Mouse (Mus musculus): ENCODE results near the gene Phldb2.

The Phldb2 gene

DNA sequence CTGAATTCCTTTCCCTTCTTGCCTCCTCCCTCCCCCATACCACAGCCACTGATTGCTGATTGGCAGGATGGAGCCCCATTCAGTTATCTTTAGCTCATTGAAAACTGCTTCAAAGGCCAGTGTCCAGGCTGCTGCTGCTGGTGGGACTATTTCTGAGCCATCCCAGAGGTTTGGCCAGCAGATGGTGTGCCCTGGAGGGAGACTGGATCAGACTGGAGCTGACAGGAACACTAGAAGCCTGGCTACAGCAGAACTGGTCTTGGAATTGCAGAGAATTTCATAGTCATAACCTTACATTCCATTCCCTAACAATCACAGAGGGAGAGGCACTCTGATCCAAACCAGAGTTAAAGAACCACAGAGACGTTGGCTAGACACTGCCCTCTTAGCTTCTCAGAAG is 60.5 kb downstream of the Phldb2 start:
- DNase-seq (ENCODE audit: low spot score): no peak

DNA sequence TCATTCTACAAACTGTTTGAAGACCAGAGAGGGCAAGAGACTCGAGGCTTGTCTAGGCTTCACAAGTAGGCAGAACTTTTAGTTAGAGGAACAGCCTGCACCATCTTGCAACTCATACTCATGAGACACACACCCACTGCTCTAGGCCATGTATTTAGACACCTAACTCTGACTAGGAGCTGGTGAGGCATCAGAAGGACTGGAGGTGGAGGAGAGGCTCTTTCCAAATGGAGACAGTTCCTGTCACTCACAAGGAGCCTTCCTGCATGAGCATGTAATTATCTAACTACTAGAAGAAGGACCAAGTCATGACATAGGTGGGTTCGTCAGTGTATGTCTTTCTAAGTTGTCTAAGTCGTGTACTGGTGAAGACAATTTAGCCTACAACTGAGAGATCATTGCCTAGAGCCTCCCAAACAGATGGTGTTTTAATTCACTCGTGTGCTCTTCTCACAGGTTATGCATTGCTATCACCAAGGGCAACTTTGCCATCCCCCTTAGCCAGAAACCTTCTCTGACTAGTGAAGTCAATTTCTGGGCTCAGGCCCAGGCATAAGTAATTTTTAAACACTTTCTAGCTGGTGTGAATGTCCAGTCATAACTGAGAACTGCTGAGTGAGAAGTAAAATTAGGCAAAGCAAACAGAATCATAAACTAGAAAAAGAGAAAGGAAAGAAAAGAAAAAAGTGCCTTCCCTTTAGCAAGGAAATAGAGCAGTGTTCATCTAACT is 62.8 kb downstream of the Phldb2 start:
- no peak for DNase-seq (ENCODE audit: low spot score)

- DNase-seq (ENCODE audit: low spot score): no peak
These were observed 63.8 kb downstream of the Phldb2 start for GRCm38 (mm10) chr16:45889636-45890035.

- DNase-seq (ENCODE audit: low spot score): no peak
These were observed 66.8 kb downstream of the Phldb2 start for GRCm38 (mm10) chr16:45886599-45886998.

DNA sequence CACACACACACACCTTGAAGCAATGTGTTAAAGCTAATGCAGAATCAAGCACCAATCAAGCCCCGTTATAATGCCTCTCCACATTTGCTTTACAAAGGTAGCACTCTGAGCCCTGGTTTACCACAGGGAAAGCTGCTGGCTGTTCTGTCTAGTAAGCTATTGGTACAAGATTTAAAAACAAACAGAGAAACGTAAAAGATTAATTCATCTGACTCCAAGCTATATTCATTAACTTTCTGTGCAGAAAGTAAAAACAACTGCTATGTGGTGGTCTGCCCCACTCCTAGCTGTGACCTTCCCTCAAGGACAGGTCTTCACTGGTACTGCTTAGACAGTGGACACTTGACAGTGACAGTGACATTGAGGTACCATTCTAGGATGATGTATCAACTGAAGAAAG is 69.2 kb downstream of the Phldb2 start:
- no peak for DNase-seq (ENCODE audit: low spot score)

DNA sequence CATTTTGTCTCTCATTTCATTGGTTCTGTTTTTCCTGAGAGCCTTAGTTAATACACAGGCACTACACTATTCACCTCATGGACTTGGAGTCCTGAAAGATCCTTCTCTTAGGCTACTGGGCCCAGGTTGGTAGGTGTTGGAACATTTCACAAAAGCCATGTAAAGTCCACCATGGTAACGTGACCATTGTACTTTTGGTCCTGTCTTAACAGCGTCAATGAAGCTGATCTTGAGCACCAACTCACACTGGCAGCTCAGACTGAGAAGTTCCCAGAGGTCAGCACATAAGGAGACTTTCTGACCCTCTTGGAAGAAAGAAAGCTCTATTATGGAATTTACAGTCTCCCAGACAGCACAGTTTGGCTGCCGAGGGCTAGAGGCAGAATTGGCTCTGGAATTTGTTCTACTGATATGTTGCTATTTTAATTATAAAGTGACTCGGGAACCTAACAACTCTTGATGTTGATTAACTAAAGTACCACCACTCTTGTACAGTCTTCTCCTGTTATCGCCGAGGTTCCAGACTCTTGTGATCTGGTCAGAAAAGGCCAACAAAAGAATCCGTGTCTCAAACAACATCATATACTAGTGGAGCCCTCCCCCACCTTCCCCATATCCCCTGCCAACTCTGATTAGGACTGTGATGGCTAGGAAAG is 72.1 kb downstream of the Phldb2 start:
- no peak for DNase-seq (ENCODE audit: low spot score)

DNA sequence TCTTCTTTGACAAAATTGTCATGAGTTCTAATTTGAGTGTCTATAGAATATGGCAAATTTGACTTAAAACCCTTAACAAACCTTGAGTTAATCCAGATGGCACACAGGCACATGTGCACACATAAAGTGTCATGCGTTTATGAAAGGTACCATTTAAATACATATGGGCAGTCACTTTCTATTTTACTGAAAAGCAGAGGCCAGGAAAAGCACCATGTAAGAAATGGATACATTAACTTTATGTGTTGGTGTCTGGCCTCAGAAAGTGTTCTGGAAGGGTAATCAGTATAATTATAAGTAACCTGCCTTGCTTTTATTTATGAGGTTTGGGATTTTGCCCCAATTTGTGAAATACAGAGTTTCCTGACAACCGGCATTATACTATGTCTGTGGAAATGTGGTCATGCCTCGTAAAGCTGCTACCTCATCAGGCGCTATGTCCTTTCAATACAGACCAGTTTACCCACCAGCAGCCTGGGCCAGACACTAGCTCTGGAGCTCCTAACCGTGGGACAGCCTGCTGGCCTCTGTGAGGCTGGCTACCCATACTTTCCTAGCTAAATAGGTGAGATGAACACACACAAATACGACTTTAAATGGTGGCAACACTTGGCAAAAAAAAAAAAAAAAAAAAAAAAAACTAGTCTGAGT is 73.2 kb downstream of the Phldb2 start:
- DNase-seq (ENCODE audit: low spot score): no peak

DNA sequence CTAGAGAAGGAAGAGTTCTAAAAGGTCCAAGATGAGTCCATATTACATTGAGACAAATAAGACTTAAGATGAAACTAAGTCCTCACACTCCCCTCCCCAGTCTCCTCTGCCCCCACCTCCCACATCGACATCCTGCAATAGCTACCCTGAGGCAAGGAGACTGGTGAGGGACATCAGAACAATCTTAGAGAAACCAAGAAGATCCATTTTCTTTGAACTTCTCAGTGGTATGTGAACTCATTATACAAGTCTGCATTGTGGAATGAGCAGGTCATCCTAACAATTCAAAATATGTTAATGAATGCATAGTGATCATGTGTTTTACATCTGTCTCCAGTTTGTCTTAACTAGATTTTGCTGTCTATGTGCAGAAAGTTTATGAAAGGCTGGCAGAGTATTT is 75.7 kb downstream of the Phldb2 start:
- DNase-seq (ENCODE audit: low spot score): no peak

DNA sequence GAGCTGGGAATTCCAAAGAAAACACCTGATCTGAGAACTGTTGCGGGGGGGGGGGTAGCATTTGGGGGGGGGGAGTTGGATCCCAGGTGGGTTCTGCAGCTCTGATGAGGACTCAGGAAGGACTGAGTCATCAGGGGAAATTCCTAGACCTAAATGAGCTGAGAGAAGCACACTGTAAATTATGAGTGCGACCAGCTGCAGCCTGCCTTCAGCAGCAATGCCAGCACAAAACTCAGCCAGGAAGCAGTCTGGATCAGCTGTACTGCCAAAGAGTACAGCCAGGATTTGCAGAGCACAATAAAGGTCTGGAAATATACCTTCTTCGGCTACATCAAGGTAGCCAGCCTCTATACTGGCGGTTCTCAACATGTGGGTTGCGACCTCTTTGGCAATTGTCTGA is 76.2 kb downstream of the Phldb2 start:
- DNase-seq (ENCODE audit: low spot score): no peak

GRCm38 (mm10) chr16:45873397-45873796 is 80.0 kb downstream of the Phldb2 start:
- no peak for DNase-seq (ENCODE audit: low spot score)

GRCm38 (mm10) chr16:45871286-45871976 is 82.0 kb downstream of the Phldb2 start:
- DNase-seq (ENCODE audit: low spot score): no peak

DNA sequence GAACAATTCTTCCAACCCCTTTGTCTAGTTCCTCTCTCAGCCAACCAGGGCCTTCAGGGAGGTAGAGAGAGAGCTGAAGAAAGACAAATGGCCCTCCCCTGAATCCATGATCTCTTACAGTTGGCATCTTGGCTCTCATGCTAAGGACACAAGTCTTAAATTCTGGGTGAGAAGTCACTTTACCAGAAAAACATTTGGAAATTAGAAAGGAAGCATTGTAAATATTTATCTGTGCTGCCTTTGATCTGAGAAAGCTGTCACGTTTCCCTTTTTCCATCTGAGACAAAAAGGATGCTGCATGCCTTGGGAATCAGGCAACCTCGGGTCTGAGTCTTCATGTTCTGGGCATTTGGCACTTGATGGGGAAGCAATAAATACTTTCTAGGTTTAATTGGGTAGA is 82.7 kb downstream of the Phldb2 start:
- no peak for DNase-seq (ENCODE audit: low spot score)

DNA sequence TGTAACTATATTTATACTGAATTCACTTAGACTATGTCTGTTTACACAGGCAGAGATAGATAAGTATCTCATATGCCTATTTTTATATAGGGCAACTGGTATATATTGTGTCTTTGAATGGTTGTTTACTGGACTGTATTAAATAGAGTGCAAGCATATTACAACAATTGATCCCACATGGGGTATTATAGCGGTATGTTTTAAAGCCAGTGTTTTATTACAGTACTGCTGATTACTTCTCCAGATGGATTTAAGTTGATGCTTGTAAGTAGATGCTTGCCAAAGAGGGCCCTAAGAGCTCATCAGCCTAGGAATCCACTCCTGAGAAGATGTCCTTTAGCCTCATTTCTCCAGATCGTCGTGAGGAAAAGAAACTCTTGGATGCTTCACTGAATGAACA is 84.4 kb downstream of the Phldb2 start:
- DNase-seq (ENCODE audit: low spot score): no peak

DNA sequence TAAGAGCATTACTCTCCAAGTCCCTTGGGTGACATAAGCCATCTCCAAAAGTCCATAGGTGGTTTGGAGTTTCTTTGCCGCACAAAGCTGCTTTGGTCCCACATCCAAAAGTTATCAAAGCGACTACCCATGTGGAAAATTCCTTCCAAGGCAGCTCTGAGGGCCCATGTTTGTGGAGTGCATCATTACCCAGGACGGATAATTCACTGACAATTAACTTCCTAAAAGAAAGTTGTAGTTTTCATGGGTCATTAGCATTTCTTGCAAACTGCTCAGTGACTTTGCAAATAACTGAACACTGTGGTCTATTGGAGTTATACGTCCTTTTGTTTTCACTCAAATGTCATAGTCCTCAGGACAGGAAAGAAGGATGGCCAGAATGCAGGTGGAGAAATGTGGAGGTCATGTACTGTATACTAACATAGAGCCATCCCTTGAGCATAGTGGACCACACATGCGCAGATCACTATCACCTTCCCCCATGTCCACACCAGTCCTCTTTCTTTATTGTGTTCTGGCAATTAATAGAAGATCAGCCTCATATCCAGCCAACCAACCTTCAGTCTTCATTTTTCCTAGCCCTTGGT is 96.0 kb downstream of the Phldb2 start:
- no peak for DNase-seq (ENCODE audit: low spot score)

DNA sequence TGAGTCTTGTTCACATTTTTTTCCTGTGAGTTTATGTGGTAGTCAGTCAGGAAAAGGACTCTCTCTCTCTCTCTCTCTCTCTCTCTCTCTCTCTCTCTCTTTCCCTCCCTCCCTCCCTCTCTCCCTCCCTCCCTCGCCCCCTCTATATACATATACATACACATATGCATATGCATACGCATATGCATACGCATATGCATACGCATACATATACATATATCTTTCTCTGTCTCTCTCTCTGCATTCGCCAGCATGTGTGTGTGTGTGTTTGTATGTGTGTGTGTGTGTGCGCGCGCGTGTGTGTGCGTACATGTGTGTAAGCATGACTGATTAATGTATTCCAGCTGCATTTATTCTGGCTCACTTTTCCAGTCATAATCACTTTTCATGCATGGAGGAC is 98.9 kb downstream of the Phldb2 start:
- no peak for DNase-seq (ENCODE audit: low spot score)

GRCm38 (mm10) chr16:45849045-45849444 is 104.4 kb downstream of the Phldb2 start:
- DNase-seq (ENCODE audit: low spot score): no peak

- DNase-seq (ENCODE audit: low spot score): peak; percentile 16
These were observed 108.5 kb downstream of the Phldb2 start for GRCm38 (mm10) chr16:45844875-45845274.

GRCm38 (mm10) chr16:45844049-45844780 is 109.2 kb downstream of the Phldb2 start:
- DNase-seq (ENCODE audit: low spot score): peak; percentile 82

- peak; percentile 57 for DNase-seq (ENCODE audit: low spot score)
These were observed 110.0 kb downstream of the Phldb2 start for GRCm38 (mm10) chr16:45843351-45843891.

- DNase-seq (ENCODE audit: low spot score): no peak
These were observed 111.0 kb downstream of the Phldb2 start for GRCm38 (mm10) chr16:45842440-45842839.

- DNase-seq (ENCODE audit: low spot score): no peak
These were observed 111.6 kb downstream of the Phldb2 start for GRCm38 (mm10) chr16:45841806-45842205.
